Mouse (Mus musculus) right cerebral cortex, adult 2 months (tissue): Measurements from ENCODE around the gene Acot5.
A peak's percentile ranks its signal among the peaks of the same experiment; 100 is the strongest.
"Not testable (repeated sequence)": the region's sequence is repeated elsewhere in the genome, so short reads cannot be mapped to it uniquely, and the experiment has no call there.

Source experiments
- DNase-seq, 2 experiments: peaks; one replicate each; pipeline ENCODE4 v3.0.0; 2021 to 2022; ENCODE audit warnings: low spot score in 2 of 2

Acot5 gene

GRCm38 (mm10) chr12:84068986-84069385, at the start of gene Acot5:
TSS of gene Acot5 (plus strand) at chr12:84069325.
- DNase-seq, result no peak

GRCm38 (mm10) chr12:84020528-84020927, 48.6 kb upstream of the Acot5 start:
- not testable (repeated sequence) for DNase-seq

GRCm38 (mm10) chr12:84022266-84022665, 46.9 kb upstream of the Acot5 start:
- DNase-seq, result not testable (repeated sequence)

GRCm38 (mm10) chr12:84023052-84023745, 45.9 kb upstream of the Acot5 start:
- DNase-seq, result no peak

GRCm38 (mm10) chr12:84025888-84026287, 43.2 kb upstream of the Acot5 start:
- DNase-seq, result no peak

- DNase-seq, result not testable (repeated sequence)
Observed at GRCm38 (mm10) chr12:84028328-84028727, 40.8 kb upstream of the Acot5 start.

- DNase-seq, result not testable (repeated sequence)
Observed at GRCm38 (mm10) chr12:84029043-84029442, 40.1 kb upstream of the Acot5 start.

GRCm38 (mm10) chr12:84030659-84031332, 38.3 kb upstream of the Acot5 start:
- peak; percentile 88 to 91 for DNase-seq

- no peak for DNase-seq
Observed at GRCm38 (mm10) chr12:84032854-84033253, 36.3 kb upstream of the Acot5 start.

- DNase-seq, result not testable (repeated sequence)
Observed at GRCm38 (mm10) chr12:84033302-84033701, 35.8 kb upstream of the Acot5 start.

GRCm38 (mm10) chr12:84034108-84034507, 35.0 kb upstream of the Acot5 start:
- no peak for DNase-seq

- peak in 1 of 2 experiments; percentile 37 for DNase-seq
Observed at GRCm38 (mm10) chr12:84038241-84038640, 30.9 kb upstream of the Acot5 start, which contains the start of gene Acot4. TSS of gene Acot4 (plus strand) at chr12:84038379.

- peak in 1 of 2 experiments; percentile 32 for DNase-seq
Observed at GRCm38 (mm10) chr12:84038691-84039111, 30.4 kb upstream of the Acot5 start, which contains the start of gene Gm49366. TSS of gene Gm49366 (plus strand) at chr12:84038935.

- no peak for DNase-seq
Observed at GRCm38 (mm10) chr12:84042248-84042647, 26.9 kb upstream of the Acot5 start.

GRCm38 (mm10) chr12:84044045-84044444, 25.1 kb upstream of the Acot5 start:
- no peak for DNase-seq

- DNase-seq, result no peak
Observed at GRCm38 (mm10) chr12:84046906-84047305, 22.2 kb upstream of the Acot5 start.

GRCm38 (mm10) chr12:84050744-84051143, 18.4 kb upstream of the Acot5 start:
- DNase-seq, result not testable (repeated sequence)

GRCm38 (mm10) chr12:84051937-84052474, 17.1 kb upstream of the Acot5 start, which contains the start of gene Acot3:
TSS of gene Acot3 (plus strand) at chr12:84052144.
- DNase-seq, result no peak

GRCm38 (mm10) chr12:84052609-84053008, 16.5 kb upstream of the Acot5 start:
- DNase-seq, result no peak

GRCm38 (mm10) chr12:84053173-84053572, 16.0 kb upstream of the Acot5 start:
- no peak for DNase-seq

- peak in 1 of 2 experiments; percentile 29 for DNase-seq
Observed at GRCm38 (mm10) chr12:84053679-84054391, 15.3 kb upstream of the Acot5 start.

- no peak for DNase-seq
Observed at GRCm38 (mm10) chr12:84060946-84061345, 8.2 kb upstream of the Acot5 start.
